Mouse (Mus musculus) C2C12 (cell line): Measurements from ENCODE around the gene Tnfrsf13c. TPM values are rescaled to one million over a fixed set of nuclear protein-coding genes. Genes with fewer than 3 reads are reported as not detected.

Experiments
- H3K27me3 ChIP-seq: one replicate; pipeline ENCODE4 v1.6.1; 2011; ENCODE audit not compliant: control insufficient read depth, insufficient read depth, insufficient read length
- H3K36me3 ChIP-seq: one replicate; pipeline ENCODE4 v1.6.1; 2011; ENCODE audit not compliant: control insufficient read depth, insufficient read depth
- H3K4me3 ChIP-seq: one replicate; pipeline ENCODE4 v1.5.1; 2011; ENCODE audit warnings: mild to moderate bottlenecking, control low read depth; ENCODE audit not compliant: poor library complexity, insufficient read depth, severe bottlenecking
- H3K79me2 ChIP-seq: one replicate; pipeline ENCODE4 v1.6.1; 2011; ENCODE audit not compliant: control insufficient read depth, insufficient read depth
- H3K79me3 ChIP-seq: one replicate; pipeline ENCODE4 v1.6.1; 2011; ENCODE audit warnings: low read depth, control low read depth
- H3ac ChIP-seq: one replicate; pipeline ENCODE3; 2011; ENCODE audit warnings: low read depth; ENCODE audit not compliant: control insufficient read depth, insufficient read length
- CEBPB ChIP-seq: IDR thresholded peaks from one replicate; pipeline ENCODE4 v1.6.1; 2011; ENCODE audit warnings: low read depth, mild to moderate bottlenecking, control low read depth, moderate library complexity
- CTCF ChIP-seq: IDR thresholded peaks from one replicate; pipeline ENCODE4 v1.5.1; 2011; ENCODE audit not compliant: control insufficient read depth, insufficient read depth, insufficient read length
- FOSL1 ChIP-seq: IDR thresholded peaks from one replicate; pipeline ENCODE4 v1.8.0; 2011; ENCODE audit warnings: mild to moderate bottlenecking, low read length; ENCODE audit not compliant: poor library complexity, insufficient read depth, severe bottlenecking
- MAX ChIP-seq: IDR thresholded peaks from one replicate; pipeline ENCODE4 v1.6.1; 2011; ENCODE audit warnings: mild to moderate bottlenecking, control low read depth
- MYOD1 ChIP-seq: IDR thresholded peaks from one replicate; pipeline ENCODE4 v1.6.1; 2011; ENCODE audit warnings: low read depth; ENCODE audit not compliant: control insufficient read depth, insufficient read length
- MYOG ChIP-seq: IDR thresholded peaks from one replicate; pipeline ENCODE4 v1.6.1; 2011; ENCODE audit not compliant: control insufficient read depth, insufficient read length; ENCODE audit errors: extremely low read depth
- USF1 ChIP-seq: IDR thresholded peaks from one replicate; pipeline ENCODE4 v1.6.1; 2011; ENCODE audit warnings: low read depth, mild to moderate bottlenecking, control low read depth, moderate library complexity
- long read RNA-seq, 2 experiments: library from polyadenylated mRNA; unstranded; transcript quantifications; one replicate each; pipeline ENCODE4 v2.0.0; 2019 to 2020
- polyA plus RNA-seq: library from polyadenylated mRNA; unstranded; fragments of >200 nt; fragmentation: generic; extraction: Trizol; gene quantifications from one replicate; pipeline ENCODE4 v1.2.1, GENCODE M21; 2012; ENCODE audit warnings: missing spikeins

Gene Tnfrsf13c
- polyA plus RNA-seq = 0.16 TPM
- long read RNA-seq, experiment 1 = 0 reads
- long read RNA-seq, experiment 2, partial matches to known transcripts = 0 of 7 reads
- long read RNA-seq, experiment 2, other reads (novel, unspliced or antisense) = 1 of 7 reads

GRCm38 (mm10) chr15:82223657-82224601, at the start of gene Tnfrsf13c:
Gene Tnfrsf13c, minus strand, starts transcription at chr15:82224369.
- H3K27me3 ChIP-seq = peaks cover 5% of the 10 kb centered on the region
- peak within 1 kb of the TSS; percentile 0 for H3K4me3 ChIP-seq
- H3ac ChIP-seq = peak within 1 kb of the TSS; percentile 31
- no peaks in the 10 kb centered on the region for H3K79me3 ChIP-seq
- no peak for TF ChIP-seq CEBPB
- TF ChIP-seq CTCF = no peak
- no peak for TF ChIP-seq MYOG
- no peak for TF ChIP-seq MYOD1
- no peak for TF ChIP-seq USF1
- no peak for TF ChIP-seq FOSL1
- no peak for TF ChIP-seq MAX
- H3K79me2 ChIP-seq = no peaks in the 10 kb centered on the region
- no peaks in the 10 kb centered on the region for H3K36me3 ChIP-seq

GRCm38 (mm10) chr15:82272295-82272694, 48.1 kb upstream of the Tnfrsf13c start:
- no peak for TF ChIP-seq FOSL1
- no peak for TF ChIP-seq MYOD1
- TF ChIP-seq USF1 = no peak
- TF ChIP-seq CEBPB = no peak
- TF ChIP-seq MAX = no peak
- TF ChIP-seq MYOG = no peak
- TF ChIP-seq CTCF = no peak
- H3K79me3 ChIP-seq = no peaks in the 10 kb centered on the region
- H3K4me3 ChIP-seq = no peak overlapping the region
- H3K27me3 ChIP-seq = peaks cover 86% of the 10 kb centered on the region
- no peak overlapping the region for H3ac ChIP-seq
- H3K79me2 ChIP-seq = no peaks in the 10 kb centered on the region
- H3K36me3 ChIP-seq = no peaks in the 10 kb centered on the region

GRCm38 (mm10) chr15:82271201-82271600, 47.0 kb upstream of the Tnfrsf13c start:
- Histone ChIP-seq H3K4me3 (no peak overlapping the region), H3K79me3 (no peaks in the 10 kb centered on the region), H3K27me3 (peaks cover 75% of the 10 kb centered on the region), H3K79me2 (no peaks in the 10 kb centered on the region), H3K36me3 (no peaks in the 10 kb centered on the region), H3ac (no peak overlapping the region)
- TF ChIP-seq CEBPB (no peak), CTCF (peak; percentile 96)

GRCm38 (mm10) chr15:82268783-82269182, 44.6 kb upstream of the Tnfrsf13c start:
- H3K4me3 ChIP-seq = no peak overlapping the region
- no peaks in the 10 kb centered on the region for H3K79me3 ChIP-seq
- TF ChIP-seq MYOD1 (no peak), FOSL1 (no peak), USF1 (no peak), MAX (no peak), MYOG (no peak), CEBPB (no peak), CTCF (no peak)
- H3ac ChIP-seq = no peak overlapping the region
- H3K36me3 ChIP-seq = no peaks in the 10 kb centered on the region
- H3K79me2 ChIP-seq = no peaks in the 10 kb centered on the region
- peaks cover 67% of the 10 kb centered on the region for H3K27me3 ChIP-seq

GRCm38 (mm10) chr15:82268185-82268584, 44.0 kb upstream of the Tnfrsf13c start:
- Histone ChIP-seq H3K79me3 (no peaks in the 10 kb centered on the region), H3K79me2 (no peaks in the 10 kb centered on the region), H3ac (no peak overlapping the region), H3K4me3 (no peak overlapping the region), H3K27me3 (peaks cover 61% of the 10 kb centered on the region), H3K36me3 (no peaks in the 10 kb centered on the region)
- no peak for TF ChIP-seq CEBPB
- no peak for TF ChIP-seq USF1
- no peak for TF ChIP-seq FOSL1
- no peak for TF ChIP-seq MYOG
- no peak for TF ChIP-seq MYOD1
- TF ChIP-seq CTCF = no peak
- no peak for TF ChIP-seq MAX

- H3K36me3 ChIP-seq = no peaks in the 10 kb centered on the region
- H3ac ChIP-seq = no peak overlapping the region
- H3K79me2 ChIP-seq = no peaks in the 10 kb centered on the region
- TF ChIP-seq CEBPB = no peak
- peak; percentile 91 for TF ChIP-seq CTCF
- peaks cover 54% of the 10 kb centered on the region for H3K27me3 ChIP-seq
- no peaks in the 10 kb centered on the region for H3K79me3 ChIP-seq
- no peak overlapping the region for H3K4me3 ChIP-seq
Observed at GRCm38 (mm10) chr15:82266356-82266755, 42.2 kb upstream of the Tnfrsf13c start.
